Mouse (Mus musculus): Measurements from ENCODE around the gene Vmn2r53. TPM values are rescaled to one million over a fixed set of nuclear protein-coding genes. Genes with fewer than 3 reads are reported as not detected.
"Not testable (repeated sequence)": the region's sequence is repeated elsewhere in the genome, so short reads cannot be mapped to it uniquely, and the experiment has no call there.

Vmn2r53 gene
- polyA plus RNA-seq (2015; fragmentation: Nextera tagmentation; extraction: Ambion mirVana): 0.01 TPM in 1 of 2 replicates, not detected in the other

- H3K36me3 ChIP-seq: no peaks in the 10 kb centered on the region
- no peaks in the 10 kb centered on the region for H3K27me3 ChIP-seq
- no peaks in the 10 kb centered on the region for H3K4me1 ChIP-seq (replicated peaks)
- peaks cover 23% of the 10 kb centered on the region for H3K9me3 ChIP-seq
- no peak within 1 kb of the TSS for H3K4me3 ChIP-seq (replicated peaks)
- no peak within 1 kb of the TSS for H3K9ac ChIP-seq (replicated peaks)
- no peak within 1 kb of the TSS for H3K4me2 ChIP-seq (replicated peaks)
- no peak for ATAC-seq
- H3K27ac ChIP-seq: no peak within 1 kb of the TSS
Observed at GRCm38 (mm10) chr7:12608688-12609087, at the start of gene Vmn2r53. Gene Vmn2r53, minus strand, starts transcription at chr7:12608788.

GRCm38 (mm10) chr7:12640219-12640618 is 31.6 kb upstream of the Vmn2r53 start, which contains the start of gene Vmn2r54:
Gene Vmn2r54, minus strand, starts transcription at chr7:12640319.
- H3K27me3 ChIP-seq; H3K9ac ChIP-seq (replicated peaks); H3K4me1 ChIP-seq (replicated peaks); H3K9me3 ChIP-seq; H3K36me3 ChIP-seq; H3K4me3 ChIP-seq (replicated peaks); H3K27ac ChIP-seq; H3K4me2 ChIP-seq (replicated peaks); ATAC-seq: not testable (repeated sequence)
- WGBS: 86% methylated on average over 3 of the region's 4 CpGs

Other genes with a start within 250 kb of the Vmn2r53 start
- gene Vmn1r84, start 239.5 kb downstream of the Vmn2r53 start, polyA plus RNA-seq (2015; fragmentation: Nextera tagmentation; extraction: Ambion mirVana): not detected in 2 replicates
- 8.0 and 10.9 TPM in 2 replicates for gene Zfp551, start 186.0 kb downstream of the Vmn2r53 start, polyA plus RNA-seq (2015; fragmentation: Nextera tagmentation; extraction: Ambion mirVana)
- 61.6 and 65.9 TPM in 2 replicates for gene Zfp606, start 130.5 kb downstream of the Vmn2r53 start, polyA plus RNA-seq (2015; fragmentation: Nextera tagmentation; extraction: Ambion mirVana)
- not detected in 2 replicates for gene 2900092C05Rik, start 96.3 kb downstream of the Vmn2r53 start, polyA plus RNA-seq (2015; fragmentation: Nextera tagmentation; extraction: Ambion mirVana)
- not detected in 2 replicates for gene Vmn2r54, start 31.5 kb upstream of the Vmn2r53 start, polyA plus RNA-seq (2015; fragmentation: Nextera tagmentation; extraction: Ambion mirVana)
- gene Vmn2r55, start 76.2 kb upstream of the Vmn2r53 start, polyA plus RNA-seq (2015; fragmentation: Nextera tagmentation; extraction: Ambion mirVana): not detected in 2 replicates
- gene Vmn2r56, start 126.2 kb upstream of the Vmn2r53 start, polyA plus RNA-seq (2015; fragmentation: Nextera tagmentation; extraction: Ambion mirVana): 0.03 TPM in 1 of 2 replicates, not detected in the other
- gene Zscan18, start 194.8 kb upstream of the Vmn2r53 start, polyA plus RNA-seq (2015; fragmentation: Nextera tagmentation; extraction: Ambion mirVana): 20.8 and 21.4 TPM in 2 replicates
- gene Zfp329, start 210.1 kb upstream of the Vmn2r53 start, polyA plus RNA-seq (2015; fragmentation: Nextera tagmentation; extraction: Ambion mirVana): 33.9 and 36.3 TPM in 2 replicates
- gene Zfp110, start 226.0 kb upstream of the Vmn2r53 start, polyA plus RNA-seq (2015; fragmentation: Nextera tagmentation; extraction: Ambion mirVana): 31.8 and 31.9 TPM in 2 replicates

All from midbrain, embryonic 13.5 days (tissue).